Mouse (Mus musculus): ENCODE measurements around the gene 1700001O22Rik.

GRCm38 (mm10) chr2:30842615-30843014 lies 39.2 kb upstream of the 1700001O22Rik start:
- TF ChIP-seq CTCF (IDR thresholded peaks at IDR 0.05; ENCODE audit: low read depth) (no peak), EP300 (IDR thresholded peaks at IDR 0.05; ENCODE audit: low read depth) (no peak)

Measured in liver, embryonic 14.5 days (tissue).